14 mouse cellular contexts compared by ENCODE assay signal in genomic region chr12:72031794-72032193, GRCm38 (mm10). TPM values are rescaled to one million over a fixed set of nuclear protein-coding genes. Genes with fewer than 3 reads are reported as not detected.
DNase-seq lines count a peak whose midpoint lies in the region; ATAC-seq and TF ChIP-seq lines count a peak whose summit lies in the region.
"Had no signal": no experiment of that assay in that cellular context is flagged by ENCODE, and none has a peak within 500 bp of the region (broad histone marks: within the 10 kb centered on the region; RNA-seq: fewer than 3 reads in every experiment).

No protein-coding gene starts in this region.

- peaks cover 9% of the 10 kb centered on the region; the same call in 1 of the 2 replicates for H3K4me1 ChIP-seq in heart, postnatal 0 days (ENCODE audit: control insufficient read depth, insufficient read depth)
- no peaks in the 10 kb centered on the region for H3K4me1 ChIP-seq in kidney, postnatal 0 days (replicated peaks; ENCODE audit: insufficient read depth, low read length)
- no peaks in the 10 kb centered on the region for H3K4me1 ChIP-seq in intestine, embryonic 16.5 days (ENCODE audit: control insufficient read depth, insufficient read depth, low read length)

- no peaks in the 10 kb centered on the region for H3K27me3 ChIP-seq in heart, postnatal 0 days (ENCODE audit: control insufficient read depth, insufficient read depth, low read length)
- no peaks in the 10 kb centered on the region for H3K27me3 ChIP-seq in kidney, postnatal 0 days (ENCODE audit: insufficient read depth, low read length)
- H3K27me3 ChIP-seq in intestine, embryonic 16.5 days (replicated peaks; ENCODE audit: control insufficient read depth, insufficient read depth, low read length), result no peaks in the 10 kb centered on the region
- H3K27me3 ChIP-seq: CH12.LX had no signal

- H3K4me3 ChIP-seq in heart, postnatal 0 days (ENCODE audit: low read depth, low read length), result no peak overlapping the region
- no peak overlapping the region for H3K4me3 ChIP-seq in kidney, postnatal 0 days (replicated peaks; ENCODE audit: low read depth, low read length)
- no peak overlapping the region for H3K4me3 ChIP-seq in intestine, embryonic 16.5 days (ENCODE audit: low read length)

- no peak for TF ChIP-seq EP300 in heart, postnatal 0 days (IDR thresholded peaks at IDR 0.05; ENCODE audit: low read depth)

- peak; percentile 63 for ATAC-seq in heart, postnatal 0 days (ENCODE audit: insufficient read depth, low read depth)
- ATAC-seq in kidney, postnatal 0 days (replicated peaks; ENCODE audit: low FRiP score, low read depth), result no peak
- ATAC-seq in intestine, embryonic 16.5 days, result no peak
- ATAC-seq: forebrain, postnatal 0 days had no signal

- no peaks in the 10 kb centered on the region for H3K36me3 ChIP-seq in heart, postnatal 0 days (replicated peaks; ENCODE audit: control insufficient read depth, insufficient read depth, low read length)
- H3K36me3 ChIP-seq in kidney, postnatal 0 days (ENCODE audit: insufficient read depth, low read length), result no peaks in the 10 kb centered on the region
- H3K36me3 ChIP-seq in intestine, embryonic 16.5 days (ENCODE audit: control insufficient read depth, insufficient read depth, low read length), result no peaks in the 10 kb centered on the region

- 67% methylated on average over 6 of the region's 6 CpGs for WGBS in heart, postnatal 0 days
- WGBS in kidney, postnatal 0 days, result 71% methylated on average over 6 of the region's 6 CpGs
- 87% methylated on average over 6 of the region's 6 CpGs for WGBS in intestine, embryonic 16.5 days

- peak overlapping the region; percentile 62; the same call in 1 of the 2 replicates for H3K27ac ChIP-seq in heart, postnatal 0 days (ENCODE audit: low read depth)
- H3K27ac ChIP-seq in kidney, postnatal 0 days, result no peak overlapping the region
- H3K27ac ChIP-seq in intestine, embryonic 16.5 days (ENCODE audit: low read length), result no peak overlapping the region
- H3K27ac ChIP-seq: macrophage had no signal

- peak; percentile 20 for DNase-seq in gastrocnemius, postnatal 10 days
- peak; percentile 62 for DNase-seq in gastrocnemius, postnatal 25 days
- no peak for DNase-seq in heart, postnatal 0 days (ENCODE audit: low spot score)
- DNase-seq in kidney, postnatal 0 days (ENCODE audit: low spot score), result peak; percentile 35
- DNase-seq in ovary, postnatal 14 days (ENCODE audit: low spot score), result no peak
- no peak for DNase-seq in frontal cortex, adult 2 months (ENCODE audit: extremely low spot score in 1 of 2, low spot score in 1 of 2)
- DNase-seq: cerebellum, adult 2 months; embryo, embryonic 11 days; forebrain, postnatal 0 days; midbrain, embryonic 14.5 days; right cerebral cortex, postnatal 25 days had no signal

- H3K9me3 ChIP-seq in heart, postnatal 0 days (replicated peaks; ENCODE audit: control insufficient read depth, low read length), result no peaks in the 10 kb centered on the region
- no peaks in the 10 kb centered on the region for H3K9me3 ChIP-seq in kidney, postnatal 0 days (replicated peaks; ENCODE audit: low read length)
- no peaks in the 10 kb centered on the region for H3K9me3 ChIP-seq in intestine, embryonic 16.5 days (ENCODE audit: control insufficient read depth, low read length)

- H3K4me2 ChIP-seq in heart, postnatal 0 days (ENCODE audit: low read depth, low read length), result no peak overlapping the region
- H3K4me2 ChIP-seq in kidney, postnatal 0 days (ENCODE audit: low read length), result no peak overlapping the region
- no peak overlapping the region for H3K4me2 ChIP-seq in intestine, embryonic 16.5 days (ENCODE audit: low read depth, low read length)

- no peak overlapping the region for H3K9ac ChIP-seq in heart, postnatal 0 days (replicated peaks; ENCODE audit: low read depth, low read length)
- H3K9ac ChIP-seq in kidney, postnatal 0 days (ENCODE audit: low read depth, low read length), result no peak overlapping the region
- no peak overlapping the region for H3K9ac ChIP-seq in intestine, embryonic 16.5 days (ENCODE audit: low read depth, low read length)
- H3K9ac ChIP-seq: forebrain, postnatal 0 days had no signal

- TF ChIP-seq CTCF in heart, postnatal 0 days (IDR thresholded peaks at IDR 0.05; ENCODE audit: low read depth), result no peak
- TF ChIP-seq CTCF in kidney, postnatal 0 days (IDR thresholded peaks at IDR 0.05; ENCODE audit: low read depth), result no peak

RNA-seq across cellular contexts. Expression of gene Gpr135, which starts 39.1 kb away (rescaled TPM):
- under 1 TPM; 0.47 to 0.90 TPM for total RNA-seq in gastrocnemius, postnatal 10 days (2021)
- total RNA-seq in gastrocnemius, postnatal 25 days (2021), result under 1 TPM; 0.20 to 0.32 TPM
- total RNA-seq in heart, postnatal 0 days (2014; rRNA removed; ENCODE audit: low replicate concordance), result 0.39 TPM in 1 of 2 replicates, not detected in the other
- polyA plus RNA-seq in heart, postnatal 0 days (2015; fragmentation: Nextera tagmentation; extraction: Ambion mirVana), result 0.27 and 0.37 TPM in 2 replicates
- polyA plus RNA-seq in kidney, postnatal 0 days (2015; fragmentation: Nextera tagmentation; extraction: Ambion mirVana), result 2.2 and 2.3 TPM in 2 replicates
- polyA plus RNA-seq in intestine, embryonic 16.5 days (2015; fragmentation: Nextera tagmentation; extraction: Ambion mirVana), result 0.36 and 0.38 TPM in 2 replicates
- polyA plus RNA-seq in frontal cortex, adult 2 months (2012; rRNA removed), result 9.2 and 10.6 TPM in 2 replicates
- total RNA-seq: CH12.LX had no signal
- polyA plus RNA-seq: macrophage had no signal

RNA-seq across cellular contexts. Expression of gene L3hypdh, which starts 53.4 kb away (rescaled TPM):
- 1 to 10 TPM; 4.5 to 4.9 TPM for total RNA-seq in gastrocnemius, postnatal 10 days (2021)
- 1 to 10 TPM in 1 of 2 experiments, under 1 TPM in 1; 0.77 to 1.8 TPM for total RNA-seq in gastrocnemius, postnatal 25 days (2021)
- 15.7 and 19.1 TPM in 2 replicates for total RNA-seq in heart, postnatal 0 days (2014; rRNA removed; ENCODE audit: low replicate concordance)
- polyA plus RNA-seq in heart, postnatal 0 days (2015; fragmentation: Nextera tagmentation; extraction: Ambion mirVana), result 18.0 and 19.8 TPM in 2 replicates
- 38.9 and 39.5 TPM in 2 replicates for polyA plus RNA-seq in kidney, postnatal 0 days (2015; fragmentation: Nextera tagmentation; extraction: Ambion mirVana)
- 13.6 and 15.7 TPM in 2 replicates for polyA plus RNA-seq in intestine, embryonic 16.5 days (2015; fragmentation: Nextera tagmentation; extraction: Ambion mirVana)
- polyA plus RNA-seq in frontal cortex, adult 2 months (2012; rRNA removed), result 6.4 and 6.7 TPM in 2 replicates

RNA-seq across cellular contexts. Expression of gene Jkamp, which starts 53.6 kb away (rescaled TPM):
- total RNA-seq in gastrocnemius, postnatal 10 days (2021), result 10 to 100 TPM; 18.3 to 20.9 TPM
- total RNA-seq in gastrocnemius, postnatal 25 days (2021), result 10 to 100 TPM in 1 of 2 experiments, 1 to 10 TPM in 1; 8.0 to 10.9 TPM
- total RNA-seq in heart, postnatal 0 days (2014; rRNA removed; ENCODE audit: low replicate concordance), result 47.9 and 78.1 TPM in 2 replicates
- 74.9 and 75.6 TPM in 2 replicates for polyA plus RNA-seq in heart, postnatal 0 days (2015; fragmentation: Nextera tagmentation; extraction: Ambion mirVana)
- polyA plus RNA-seq in kidney, postnatal 0 days (2015; fragmentation: Nextera tagmentation; extraction: Ambion mirVana), result 67.6 and 70.6 TPM in 2 replicates
- polyA plus RNA-seq in intestine, embryonic 16.5 days (2015; fragmentation: Nextera tagmentation; extraction: Ambion mirVana), result 49.5 and 59.6 TPM in 2 replicates
- 73.2 and 78.9 TPM in 2 replicates for polyA plus RNA-seq in frontal cortex, adult 2 months (2012; rRNA removed)

Comparison
In these comparisons a context has a peak if more than half of its experiments do, and no peak if none do; other contexts are left out.
1. DNase-seq: peak in gastrocnemius, postnatal 10 days (single experiment), gastrocnemius, postnatal 25 days (single experiment) and kidney, postnatal 0 days (single experiment); none in heart, postnatal 0 days (single experiment), ovary, postnatal 14 days (single experiment) and frontal cortex, adult 2 months (0 of 2).